In the genomic region with DNA sequence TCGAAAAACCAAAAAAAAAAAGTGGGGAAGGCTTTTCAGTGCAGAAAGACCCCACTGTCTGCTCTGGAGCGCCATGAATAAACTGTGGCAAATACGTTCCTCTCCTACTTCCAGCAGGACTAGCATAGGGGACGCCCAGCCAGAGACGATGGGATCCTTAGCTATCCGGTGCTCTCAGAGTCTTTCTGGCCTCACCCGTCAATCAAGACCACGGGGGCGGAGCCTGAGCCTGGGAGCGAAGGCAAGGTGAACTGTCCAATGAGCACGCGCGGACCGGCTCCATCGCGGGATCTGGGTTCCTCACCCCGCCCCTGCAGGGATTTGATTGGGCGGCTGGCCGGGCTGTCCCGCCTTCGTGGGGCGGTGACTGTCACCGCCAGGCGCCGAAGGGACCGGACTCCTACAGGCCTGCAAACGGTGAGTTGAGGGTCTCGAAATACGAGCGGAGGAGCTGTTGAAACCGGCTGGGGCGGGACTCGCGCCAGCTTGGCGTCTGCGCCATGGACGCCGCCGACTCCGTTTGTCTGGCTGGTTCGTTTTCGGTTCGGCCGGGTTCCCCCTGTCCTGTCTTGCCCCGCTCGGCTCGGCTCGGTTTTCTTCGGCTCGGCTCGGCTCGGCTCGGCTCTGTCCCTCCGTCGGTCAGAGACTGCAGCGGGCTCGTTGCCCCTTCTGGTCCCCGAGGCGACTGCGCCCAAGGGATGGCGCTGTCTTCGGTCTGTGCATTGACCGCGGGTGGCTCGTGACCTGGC, we compare ENCODE assay signal across 7 mouse cellular contexts. TPM values are rescaled to one million over a fixed set of nuclear protein-coding genes. Genes with fewer than 3 reads are reported as not detected.
A peak's percentile ranks its signal among the peaks of the same experiment; 100 is the strongest.
DNase-seq lines count a peak whose midpoint lies in the region; ATAC-seq lines count a peak whose summit lies in the region.

Pigyl (plus strand) TSS at position 350 of the 749 bp plus-strand sequence.

- intact Hi-C loops in left cerebral cortex, postnatal 36 days (cut with DNase I): loop anchor here (1.0 to 5.0 kb wide), 2 partner anchors 69 to 256 kb away; partner anchors contain the start of genes 9530077C05Rik and Zfp809

- ATAC-seq in intestine, embryonic 16.5 days: peak; percentile 98
- ATAC-seq in midbrain, embryonic 11.5 days (ENCODE audit: low FRiP score): peak; percentile 99

- H3K4me2 ChIP-seq in intestine, embryonic 16.5 days (ENCODE audit: low read depth, low read length): peak within 1 kb of the TSS; percentile 78
- peak within 1 kb of the TSS; percentile 68 for H3K4me2 ChIP-seq in midbrain, embryonic 11.5 days

- WGBS in intestine, embryonic 16.5 days: under 1% methylated on average over 65 of the region's 65 CpGs
- 1% methylated on average over 65 of the region's 65 CpGs for WGBS in midbrain, embryonic 11.5 days

- peak within 1 kb of the TSS; percentile 82 for H3K27ac ChIP-seq in intestine, embryonic 16.5 days (ENCODE audit: low read length)
- H3K27ac ChIP-seq in midbrain, embryonic 11.5 days (ENCODE audit: low read depth, low read length): peak within 1 kb of the TSS; percentile 57; the same call in 1 of the 2 replicates

- H3K36me3 ChIP-seq in intestine, embryonic 16.5 days (ENCODE audit: control insufficient read depth, insufficient read depth, low read length): no peaks in the 10 kb centered on the region
- H3K36me3 ChIP-seq in midbrain, embryonic 11.5 days (ENCODE audit: control insufficient read depth, insufficient read depth, low read length): no peaks in the 10 kb centered on the region

- peaks cover 7% of the 10 kb centered on the region for H3K4me1 ChIP-seq in intestine, embryonic 16.5 days (ENCODE audit: control insufficient read depth, insufficient read depth, low read length)
- H3K4me1 ChIP-seq in midbrain, embryonic 11.5 days (ENCODE audit: control insufficient read depth, insufficient read depth, low read length): peaks cover 6% of the 10 kb centered on the region

- no peaks in the 10 kb centered on the region for H3K9me3 ChIP-seq in intestine, embryonic 16.5 days (ENCODE audit: control insufficient read depth, low read length)
- no peaks in the 10 kb centered on the region for H3K9me3 ChIP-seq in midbrain, embryonic 11.5 days (ENCODE audit: control insufficient read depth, low read length)

- H3K27me3 ChIP-seq in intestine, embryonic 16.5 days (replicated peaks; ENCODE audit: control insufficient read depth, insufficient read depth, low read length): no peaks in the 10 kb centered on the region
- no peaks in the 10 kb centered on the region for H3K27me3 ChIP-seq in midbrain, embryonic 11.5 days (ENCODE audit: control insufficient read depth, insufficient read depth, low read length)

- peak within 1 kb of the TSS; percentile 76 for H3K4me3 ChIP-seq in intestine, embryonic 16.5 days (ENCODE audit: low read length)
- peak within 1 kb of the TSS; percentile 68 for H3K4me3 ChIP-seq in midbrain, embryonic 11.5 days (ENCODE audit: low read depth, low read length)

- peak; percentile 99 for DNase-seq in adrenal gland, adult 2 months
- DNase-seq in embryo, embryonic 11.5 days (ENCODE audit: low read depth, low spot score): peak; percentile 99
- peak; percentile 98 to 100 for DNase-seq in gastrocnemius, postnatal 4 days (ENCODE audit: low spot score in 2 of 2)
- peak; percentile 97 to 98 for DNase-seq in left cerebral cortex, postnatal 36 days (ENCODE audit: low spot score in 2 of 2)
- peak; percentile 100 for DNase-seq in midbrain, embryonic 11.5 days (ENCODE audit: low spot score, missing footprints)
- DNase-seq in skeletal muscle tissue, adult 2 months (ENCODE audit: low read depth, low spot score): peak; percentile 97

- H3K9ac ChIP-seq in intestine, embryonic 16.5 days (ENCODE audit: low read depth, low read length): peak within 1 kb of the TSS; percentile 88
- H3K9ac ChIP-seq in midbrain, embryonic 11.5 days (ENCODE audit: low read length): peak within 1 kb of the TSS; percentile 87

RNA-seq across cellular contexts. Expression of gene Pigyl, which starts in this region (rescaled TPM):
- 10 to 100 TPM; 34.8 to 65.0 TPM for total RNA-seq in adrenal gland, adult 2 months (2021)
- polyA plus RNA-seq in adrenal gland, adult 2 months (2012; rRNA removed): 75.3 and 79.6 TPM in 2 replicates
- total RNA-seq in gastrocnemius, postnatal 4 days (2021): 10 to 100 TPM; 34.3 to 34.6 TPM
- 93.1 and 94.5 TPM in 2 replicates for polyA plus RNA-seq in intestine, embryonic 16.5 days (2015; fragmentation: Nextera tagmentation; extraction: Ambion mirVana)
- 10 to 100 TPM; 45.7 to 46.6 TPM for total RNA-seq in left cerebral cortex, postnatal 36 days (2021)
- 63.9 and 66.6 TPM in 2 replicates for polyA plus RNA-seq in midbrain, embryonic 11.5 days (2014; fragmentation: Nextera tagmentation; extraction: Ambion mirVana)

Comparison
In these comparisons a context has a peak if more than half of its experiments do, and no peak if none do; other contexts are left out.
1. Peak in every context shown above with its lines: DNase-seq, ATAC-seq, H3K4me3 ChIP-seq and H3K27ac ChIP-seq.